Mouse (Mus musculus): ENCODE results near the gene Fen1.

DNA sequence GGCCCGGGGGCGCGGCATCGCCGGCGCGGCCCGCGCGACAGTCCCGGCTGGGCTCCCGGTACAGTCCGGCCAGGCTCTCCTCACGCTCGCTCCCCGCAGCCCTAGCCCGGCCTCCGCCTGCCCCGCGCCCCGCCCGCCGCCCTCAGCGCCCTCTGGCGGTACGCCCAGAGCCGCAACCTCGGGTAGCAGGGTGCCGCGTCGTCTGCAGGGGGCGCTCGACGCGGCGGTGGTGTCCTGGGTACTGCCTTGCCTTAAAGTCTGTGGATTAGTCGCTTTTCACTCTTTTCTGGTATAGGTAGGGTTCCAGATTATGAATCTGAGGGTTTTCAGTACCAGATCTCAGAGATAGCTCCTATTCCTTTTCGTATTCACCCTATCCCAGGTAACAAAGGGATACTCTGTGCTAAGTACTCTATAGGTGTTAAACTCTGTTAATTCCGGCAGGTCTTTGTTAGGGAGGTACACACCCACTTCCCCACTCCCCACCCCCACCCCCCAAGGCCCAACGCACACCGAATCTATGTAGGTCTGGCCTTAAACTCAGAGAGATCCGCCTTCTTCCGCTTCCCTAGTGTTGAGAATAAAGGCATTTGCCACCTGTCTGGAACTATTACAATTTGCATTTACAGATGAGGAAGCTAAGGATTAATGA, 36.8 kb upstream of the Fen1 start, which contains the start of gene Myrf:
- TF ChIP-seq POLR2A (IDR thresholded peaks at IDR 0.05; ENCODE audit: borderline replicate concordance, low read depth, low read length) (no peak), CTCF (IDR thresholded peaks at IDR 0.05; ENCODE audit: low read depth, low read length) (peak; percentile 99)

Measured in bone marrow macrophage, adult 2 months (primary cell).